Mouse (Mus musculus) left cerebral cortex, postnatal 10 days (tissue): Measurements from ENCODE around the gene Rnf128. TPM values are rescaled to one million over a fixed set of nuclear protein-coding genes. Genes with fewer than 3 reads are reported as not detected.

Experiments used
- total RNA-seq, 2 experiments: library from RNA; stranded (reverse); gene quantifications; 2 replicates each; pipeline ENCODE4 v1.2.3; 2021

The Rnf128 gene
- total RNA-seq, 2 experiments from 2014 or later: 8.8 to 9.2 TPM

Other genes with a start within 250 kb of the Rnf128 start
- gene Trap1a, start 229.6 kb upstream of the Rnf128 start, total RNA-seq: not detected
- under 1 TPM; 0.84 to 0.87 TPM for gene D330045A20Rik, start 82.9 kb upstream of the Rnf128 start, total RNA-seq
- gene Tbc1d8b, start 121.7 kb downstream of the Rnf128 start, total RNA-seq: 1 to 10 TPM; 2.1 to 2.7 TPM
- gene Gm15013, start 151.2 kb downstream of the Rnf128 start, total RNA-seq: not detected
- not detected for gene Ripply1, start 219.0 kb downstream of the Rnf128 start, total RNA-seq
- gene Cldn2, start 237.5 kb downstream of the Rnf128 start, total RNA-seq: under 1 TPM; 0.17 to 0.57 TPM